Mouse (Mus musculus) gastrocnemius, adult 18-20 months (tissue): Measurements from ENCODE around the gene Crocc2. TPM values are rescaled to one million over a fixed set of nuclear protein-coding genes. Genes with fewer than 3 reads are reported as not detected.

ENCODE experiments used
- DNase-seq: peaks from one replicate; pipeline ENCODE4 v3.0.0; 2021; ENCODE audit warnings: low spot score
- long read RNA-seq, 2 experiments: library from polyadenylated mRNA; stranded (forward); transcript quantifications; one replicate each; pipeline ENCODE4 v2.0.0; 2021
- total RNA-seq, 2 experiments: library from RNA; stranded (reverse); gene quantifications; 2 replicates each; pipeline ENCODE4 v1.2.3; 2021

The Crocc2 gene
- not detected for total RNA-seq
- long read RNA-seq, experiment 1 = 0 reads
- long read RNA-seq, experiment 2 = 0 reads

DNA sequence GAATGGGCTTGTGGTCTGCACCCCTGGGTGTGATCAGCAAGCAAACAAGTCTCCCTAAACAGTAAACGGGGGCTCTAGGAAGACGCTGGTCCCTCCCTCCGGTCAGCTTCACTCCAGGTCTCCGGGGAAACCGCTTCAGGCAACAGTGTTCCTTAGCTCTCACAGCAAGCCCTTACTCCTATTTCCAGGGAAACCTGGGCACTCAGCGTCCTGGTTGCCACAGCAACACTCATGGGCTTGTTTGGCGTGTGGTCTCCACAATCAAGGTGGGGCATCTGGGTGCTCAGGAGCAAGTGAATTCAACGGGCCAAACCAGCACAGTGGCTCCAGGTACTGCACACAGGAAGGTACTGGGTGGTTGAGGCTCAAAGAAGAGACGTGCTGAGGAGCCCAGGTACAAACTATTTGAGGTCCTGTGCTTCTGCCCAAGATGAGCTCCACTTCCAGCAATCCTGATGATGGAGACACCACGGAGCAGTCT lies at the start of gene Crocc2:
TSS of gene Crocc2 (plus strand) at position 431 of the 481 bp plus-strand sequence.
- DNase-seq = no peak

DNA sequence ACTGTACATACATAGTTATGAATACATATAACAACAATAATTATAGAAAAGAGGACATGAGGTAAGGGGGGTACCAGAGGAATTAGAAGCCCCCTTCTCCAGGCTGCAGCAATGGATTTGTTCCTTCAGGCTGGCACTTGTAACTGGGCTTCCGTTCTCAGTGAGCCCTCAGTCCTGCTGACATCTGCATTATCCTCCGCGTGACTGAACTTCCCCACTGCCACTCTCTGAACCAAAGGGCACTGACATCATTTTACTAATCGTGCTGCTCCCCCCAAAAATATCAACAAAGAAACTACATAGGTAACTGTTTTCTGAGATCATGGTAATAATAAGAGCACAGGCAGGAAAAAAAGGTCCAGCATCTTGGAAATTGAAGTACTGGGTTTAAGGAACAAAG lies 49.7 kb upstream of the Crocc2 start:
- DNase-seq = no peak

DNA sequence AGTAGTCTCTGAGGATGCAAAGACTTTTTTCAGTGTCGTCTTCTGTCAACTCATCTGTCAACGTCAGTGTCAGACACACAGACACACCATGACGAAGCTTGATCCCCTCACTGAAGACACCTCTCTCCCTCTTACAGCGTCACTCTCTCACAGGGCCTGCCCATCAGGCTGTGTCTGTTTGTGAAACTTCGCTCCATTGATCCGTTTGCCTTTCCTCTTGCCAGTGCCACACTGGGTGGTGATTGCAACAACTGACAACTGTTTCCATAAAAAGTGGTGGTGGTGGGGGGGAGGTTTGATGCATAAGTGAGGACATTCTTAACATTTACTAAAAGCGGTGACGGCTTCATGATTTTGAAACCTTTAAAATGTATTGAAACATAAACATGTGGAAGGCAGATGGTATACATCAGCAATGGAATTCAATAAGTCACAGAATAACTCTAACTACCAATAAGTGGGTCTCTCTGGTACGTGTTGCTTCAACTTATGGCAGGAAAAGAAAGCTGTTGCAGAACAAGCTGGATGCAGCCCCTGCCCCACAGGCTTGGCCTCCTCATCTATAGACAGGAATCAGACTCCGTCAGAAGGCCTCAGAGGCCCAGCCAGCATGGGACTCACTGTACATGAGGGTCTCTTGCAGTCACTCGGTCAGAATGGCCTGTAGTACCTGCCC lies 45.2 kb upstream of the Crocc2 start:
- no peak for DNase-seq

DNA sequence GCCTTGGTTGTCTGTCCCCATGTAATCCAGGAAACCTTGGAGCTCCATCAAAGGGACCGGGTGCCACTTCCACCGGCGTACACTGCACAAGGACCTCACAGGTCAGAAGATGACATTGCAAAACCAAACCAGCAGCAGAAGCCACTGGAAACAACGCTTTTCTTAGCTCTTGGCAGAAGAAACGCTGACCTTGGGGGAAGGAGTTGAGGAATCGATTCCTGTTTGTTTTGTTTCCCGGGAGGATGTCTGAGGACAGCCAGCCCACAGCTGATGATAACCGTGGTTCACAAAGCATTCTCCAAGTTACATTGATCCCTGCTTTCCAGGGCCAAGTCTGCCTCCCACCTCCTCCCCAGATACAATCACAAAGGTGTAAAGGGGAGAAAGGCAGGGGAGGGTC lies 44.5 kb upstream of the Crocc2 start:
- DNase-seq = no peak

DNA sequence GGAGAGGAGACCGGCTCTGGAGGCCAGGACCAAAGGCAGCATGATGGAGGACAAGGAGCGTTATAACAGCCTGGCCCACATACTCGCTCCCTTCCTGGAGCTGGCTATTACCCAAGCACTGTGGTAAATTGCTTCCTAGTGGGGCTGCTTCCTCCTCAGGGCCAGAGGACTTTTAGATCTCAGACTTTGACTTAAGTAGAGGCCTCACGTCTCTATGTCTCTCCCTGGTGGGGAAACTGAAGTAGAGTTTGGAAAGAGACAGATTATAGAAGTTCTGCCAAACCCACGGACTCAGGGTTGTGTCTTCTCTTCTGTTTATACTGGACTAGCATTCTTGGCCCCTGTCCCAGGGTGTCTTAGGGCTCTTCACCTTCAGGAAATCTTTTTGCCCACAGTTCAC lies 43.3 kb upstream of the Crocc2 start:
- DNase-seq = no peak

DNA sequence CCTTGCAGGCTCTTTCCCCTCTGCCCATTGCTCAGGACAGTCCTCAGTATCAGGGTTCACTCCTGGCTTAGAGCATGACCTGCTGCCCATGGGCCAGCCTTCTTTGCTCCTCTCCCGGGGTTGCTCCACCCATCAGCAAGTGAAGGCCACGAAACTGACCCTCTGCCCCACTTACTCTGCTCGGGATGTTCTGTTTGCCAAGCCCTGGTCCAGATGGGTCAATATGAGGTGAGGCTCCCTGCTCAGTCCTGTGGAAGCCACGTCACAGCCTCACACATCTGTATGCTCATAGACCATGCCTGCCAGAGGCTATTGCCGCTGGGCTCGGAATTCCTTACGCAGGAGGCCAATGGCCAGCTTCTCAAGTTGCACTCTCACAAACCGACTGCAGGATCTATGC lies 40.3 kb upstream of the Crocc2 start:
- DNase-seq = no peak

DNA sequence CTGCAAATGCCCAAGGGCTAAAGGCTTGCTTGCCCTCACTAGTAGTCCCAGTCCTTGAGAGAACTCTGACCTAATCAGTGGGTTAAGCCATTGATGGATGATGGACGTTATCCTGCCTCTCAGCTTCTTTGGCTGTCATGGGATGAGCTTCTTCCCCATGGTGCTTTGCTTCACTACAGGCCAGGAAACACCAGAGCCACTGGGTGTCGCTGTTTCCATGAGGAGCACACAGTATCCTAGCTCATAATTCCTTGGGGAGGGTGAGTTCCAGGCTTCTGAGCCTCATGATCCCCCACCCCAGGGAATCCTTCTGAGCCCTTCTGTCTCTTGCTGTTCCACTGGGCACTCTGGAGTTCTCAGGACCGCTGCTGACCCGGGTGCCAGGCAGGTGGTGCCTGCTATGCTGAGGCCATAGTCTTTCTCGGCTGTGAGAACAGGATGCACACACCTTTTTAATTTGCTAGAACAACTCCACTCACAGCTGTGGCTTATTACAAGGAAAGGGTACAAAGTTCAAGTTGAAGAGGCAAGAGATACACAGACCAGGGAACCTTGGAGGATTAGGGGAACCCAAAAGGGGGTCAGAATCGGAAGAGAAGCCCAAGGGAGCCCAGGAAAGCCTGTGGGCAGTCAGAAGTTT lies 39.7 kb upstream of the Crocc2 start:
- DNase-seq = peak; percentile 38

DNA sequence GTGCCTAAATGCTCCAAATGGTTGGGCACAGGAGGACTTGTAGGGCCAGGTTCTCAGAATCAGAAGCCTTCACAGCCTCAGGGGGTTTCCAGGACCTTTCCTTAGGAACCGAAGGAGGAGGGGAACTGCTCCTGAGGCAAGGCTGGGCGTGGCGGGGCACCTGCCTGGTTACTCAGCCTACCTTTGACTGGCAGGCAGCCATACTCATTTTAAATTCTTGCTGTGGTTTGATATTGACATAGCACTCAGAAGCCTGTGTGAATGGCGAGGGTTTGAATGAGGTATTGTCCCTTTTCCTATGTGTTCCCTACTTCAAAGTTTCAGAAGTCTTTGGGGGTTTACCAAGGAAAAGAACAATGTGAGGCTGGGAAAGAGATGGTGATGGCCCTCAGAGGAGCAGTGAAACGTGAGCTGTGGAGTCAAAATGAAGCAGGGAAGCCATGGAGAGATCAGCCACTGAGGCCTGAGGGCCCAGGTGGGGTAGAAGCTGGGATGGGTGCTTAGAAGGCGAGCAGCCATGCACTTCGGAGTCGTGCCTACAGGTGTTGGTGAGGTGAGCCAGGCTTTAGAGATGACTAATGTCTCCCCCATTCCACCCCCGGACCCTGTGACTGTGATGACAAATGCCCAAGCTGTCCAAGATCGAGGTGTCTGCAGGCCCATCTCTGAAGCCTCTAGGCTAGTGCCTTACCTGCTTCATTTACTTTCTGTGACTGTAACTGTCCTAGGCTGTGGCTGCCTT lies 38.1 kb upstream of the Crocc2 start:
- no peak for DNase-seq

DNA sequence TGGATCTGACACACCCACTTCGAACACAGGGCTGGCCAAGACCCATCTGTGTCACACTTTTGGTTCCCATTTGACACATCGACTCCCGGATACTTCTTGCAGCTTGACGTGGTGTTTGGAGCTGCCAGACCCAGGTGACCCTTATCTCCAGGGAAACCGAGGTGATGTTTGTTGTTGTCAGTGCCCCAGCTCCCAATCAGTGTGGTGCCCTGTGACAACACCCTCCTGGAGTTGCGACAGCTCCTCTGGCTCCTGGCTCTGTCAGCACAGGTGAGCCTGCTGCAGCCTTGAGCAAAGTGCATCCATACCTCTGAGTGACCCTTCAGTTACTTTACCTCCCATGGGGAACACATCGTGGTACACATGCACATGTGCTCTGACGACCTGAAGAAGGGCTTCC lies 35.8 kb upstream of the Crocc2 start:
- no peak for DNase-seq

DNA sequence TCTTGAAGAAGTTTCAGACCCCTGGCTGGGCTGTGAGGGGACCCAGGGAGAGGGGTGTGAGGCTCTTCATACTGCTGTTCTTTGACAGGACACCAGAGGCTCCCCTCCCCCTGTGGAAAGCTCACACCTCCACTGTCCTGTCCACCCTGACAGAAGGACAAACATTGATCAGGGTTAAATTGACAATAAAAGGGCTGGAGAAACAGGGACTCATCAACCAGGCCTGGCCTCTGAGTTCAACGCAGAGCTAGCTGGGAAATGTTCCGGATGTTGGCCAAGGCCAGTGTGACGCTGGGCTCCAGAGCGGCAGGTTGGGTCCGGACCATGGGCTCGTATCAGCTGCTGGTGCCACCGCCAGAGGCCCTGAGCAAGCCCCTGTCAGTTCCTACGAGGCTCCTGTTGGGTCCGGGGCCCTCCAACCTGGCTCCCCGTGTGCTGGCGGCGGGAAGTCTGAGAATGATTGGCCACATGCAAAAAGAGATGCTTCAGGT lies 33.4 kb upstream of the Crocc2 start, which contains the start of gene Agxt:
TSS of gene Agxt (plus strand) at position 205 of the 491 bp plus-strand sequence.
- DNase-seq = no peak

DNA sequence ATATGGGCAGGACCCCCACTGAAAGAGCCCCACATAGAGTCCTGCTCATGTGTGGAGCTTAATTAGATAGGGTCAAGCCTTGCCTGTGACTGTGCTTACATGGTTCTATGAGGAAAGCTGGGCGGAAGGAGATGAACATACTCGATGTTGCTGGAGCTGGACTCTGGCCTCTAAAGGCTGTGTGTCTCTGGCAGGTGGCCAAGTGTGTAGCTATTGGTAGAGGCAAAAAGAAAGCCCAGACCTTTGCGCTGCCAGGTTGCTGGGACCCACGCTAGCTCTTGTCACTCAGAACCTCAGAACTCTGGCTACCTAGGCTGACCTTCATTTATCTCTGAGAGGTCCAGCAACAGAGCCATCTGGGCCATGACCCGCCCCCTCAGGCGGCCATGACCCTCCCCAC lies 30.0 kb upstream of the Crocc2 start:
- no peak for DNase-seq

DNA sequence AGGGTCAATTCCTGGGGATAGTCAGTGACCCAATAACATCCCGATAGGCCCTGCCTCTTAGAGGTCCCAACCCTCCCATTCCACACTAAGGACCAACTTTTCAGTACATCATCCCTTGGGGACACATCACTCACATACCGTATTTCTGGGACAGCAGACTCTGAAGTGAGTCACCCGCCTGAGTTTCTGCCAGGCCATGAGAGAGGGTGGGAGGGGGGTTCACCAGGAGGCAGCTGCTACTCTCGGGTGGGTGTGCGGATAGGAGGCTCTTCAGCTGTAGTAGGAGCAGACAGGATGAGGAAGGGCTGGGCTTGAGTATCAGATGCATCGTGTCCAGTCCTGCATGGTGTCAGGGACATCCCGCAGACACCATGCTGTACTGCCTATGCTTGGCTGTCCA lies 28.8 kb upstream of the Crocc2 start:
- DNase-seq = no peak

DNA sequence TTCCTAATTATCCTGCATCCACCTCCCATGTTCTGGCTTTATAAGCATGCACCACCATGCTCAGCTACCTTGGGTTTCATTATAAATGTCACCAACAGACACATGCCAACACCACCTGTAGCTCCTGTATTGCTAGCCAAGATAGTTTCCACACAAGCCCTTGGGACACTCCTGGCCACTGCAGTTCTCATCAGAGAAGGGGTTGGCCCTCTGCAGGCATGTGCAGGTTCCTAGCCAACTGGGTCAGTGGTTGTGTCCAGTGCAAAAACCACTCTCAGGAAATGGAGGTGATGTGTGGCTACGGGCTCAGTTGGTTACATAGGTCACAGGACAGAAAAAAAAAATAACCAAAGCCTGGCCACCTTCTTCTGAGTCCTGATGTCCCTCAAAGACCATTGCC lies 25.7 kb upstream of the Crocc2 start:
- DNase-seq = no peak

DNA sequence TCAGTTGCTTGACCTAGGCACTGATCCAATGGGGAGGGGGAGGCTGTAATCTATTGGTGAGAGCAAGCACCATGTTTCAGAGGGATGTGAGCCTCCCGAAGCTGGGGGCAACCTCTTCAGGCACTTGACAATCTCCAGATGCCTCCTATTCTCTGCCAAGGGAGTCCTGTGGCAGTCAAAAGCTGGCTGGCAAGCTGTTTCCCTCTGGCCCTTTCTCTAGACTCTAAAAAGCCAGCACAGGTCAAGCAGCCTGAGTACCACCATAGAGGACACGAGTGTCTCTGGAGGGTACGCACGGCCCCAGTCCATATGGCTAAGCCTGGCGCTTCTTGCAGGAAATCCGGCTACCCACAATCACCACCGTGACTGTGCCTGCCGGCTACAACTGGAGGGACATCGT lies 24.3 kb upstream of the Crocc2 start:
- DNase-seq = no peak

DNA sequence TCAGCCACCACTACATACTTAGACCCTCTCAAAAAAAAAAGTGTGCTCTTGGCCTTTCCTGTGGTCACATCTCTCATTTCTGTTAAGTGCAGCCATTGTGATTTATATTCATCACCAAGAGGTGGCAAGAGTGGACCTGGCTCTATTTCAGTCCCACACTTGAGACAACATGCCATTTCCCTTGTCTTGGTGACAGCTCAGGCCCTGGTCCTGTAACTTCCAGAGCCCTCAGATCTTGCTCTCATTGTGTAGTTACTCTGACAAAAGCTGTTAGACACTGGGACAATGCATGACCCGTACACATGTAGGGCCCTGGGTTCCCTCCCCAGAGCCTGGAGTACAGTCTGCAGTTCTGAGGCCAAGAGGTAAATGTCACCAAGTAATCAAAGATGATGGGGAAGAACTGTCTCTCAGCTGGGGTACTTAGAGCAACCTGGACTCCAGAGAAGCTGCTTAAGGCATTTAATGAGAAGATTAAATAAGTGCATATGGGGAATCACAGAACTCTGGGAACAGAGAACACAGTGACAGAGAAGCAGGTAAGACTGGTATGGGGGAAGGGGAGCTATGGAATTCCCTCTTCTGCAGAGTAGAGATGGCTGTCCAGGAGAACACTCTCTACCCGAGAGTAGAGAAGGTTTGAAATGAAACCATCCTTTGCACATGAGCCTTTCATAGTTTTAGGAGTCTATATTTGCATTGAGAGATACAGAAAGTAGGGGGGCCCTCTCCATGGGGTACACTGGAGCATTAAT lies 17.4 kb upstream of the Crocc2 start:
- no peak for DNase-seq

DNA sequence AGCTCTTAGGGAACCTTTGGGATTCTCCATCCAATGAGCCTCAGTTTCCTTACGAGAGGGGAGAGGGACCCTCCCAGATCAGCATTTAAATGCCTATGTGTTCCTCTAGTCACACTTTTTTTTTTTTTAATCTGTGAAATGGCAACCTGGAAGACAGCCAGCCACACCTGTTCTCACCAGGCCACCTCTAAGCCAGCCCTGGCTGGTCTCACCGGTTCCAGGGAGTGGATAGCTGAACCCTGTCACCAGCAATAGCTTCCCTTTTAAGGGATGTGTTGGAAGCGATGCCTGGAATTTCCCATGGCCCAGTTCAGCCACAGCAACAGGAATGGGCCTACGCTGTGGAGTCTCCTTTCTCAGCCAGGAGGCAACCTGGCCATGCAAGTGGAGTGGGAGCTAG lies 11.0 kb upstream of the Crocc2 start:
- DNase-seq = no peak

DNA sequence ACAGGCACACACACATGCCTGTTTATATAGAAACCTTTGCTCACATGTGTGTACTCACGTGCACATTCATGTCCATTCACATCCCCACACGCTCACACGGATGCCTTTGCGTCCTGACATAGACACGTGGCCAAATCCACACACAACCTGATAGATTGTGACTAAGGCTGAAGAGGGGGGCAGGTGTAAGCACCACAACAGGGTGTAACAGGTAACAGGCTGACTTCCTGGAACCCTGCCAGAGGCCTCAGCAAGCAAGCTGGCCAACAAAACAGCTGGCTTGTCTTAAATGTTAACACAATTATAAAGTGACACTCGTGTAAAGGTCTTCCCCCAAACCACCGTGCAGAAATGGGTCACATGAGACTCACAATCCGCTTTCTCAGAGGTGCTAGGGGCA lies 9.6 kb upstream of the Crocc2 start:
- no peak for DNase-seq

DNA sequence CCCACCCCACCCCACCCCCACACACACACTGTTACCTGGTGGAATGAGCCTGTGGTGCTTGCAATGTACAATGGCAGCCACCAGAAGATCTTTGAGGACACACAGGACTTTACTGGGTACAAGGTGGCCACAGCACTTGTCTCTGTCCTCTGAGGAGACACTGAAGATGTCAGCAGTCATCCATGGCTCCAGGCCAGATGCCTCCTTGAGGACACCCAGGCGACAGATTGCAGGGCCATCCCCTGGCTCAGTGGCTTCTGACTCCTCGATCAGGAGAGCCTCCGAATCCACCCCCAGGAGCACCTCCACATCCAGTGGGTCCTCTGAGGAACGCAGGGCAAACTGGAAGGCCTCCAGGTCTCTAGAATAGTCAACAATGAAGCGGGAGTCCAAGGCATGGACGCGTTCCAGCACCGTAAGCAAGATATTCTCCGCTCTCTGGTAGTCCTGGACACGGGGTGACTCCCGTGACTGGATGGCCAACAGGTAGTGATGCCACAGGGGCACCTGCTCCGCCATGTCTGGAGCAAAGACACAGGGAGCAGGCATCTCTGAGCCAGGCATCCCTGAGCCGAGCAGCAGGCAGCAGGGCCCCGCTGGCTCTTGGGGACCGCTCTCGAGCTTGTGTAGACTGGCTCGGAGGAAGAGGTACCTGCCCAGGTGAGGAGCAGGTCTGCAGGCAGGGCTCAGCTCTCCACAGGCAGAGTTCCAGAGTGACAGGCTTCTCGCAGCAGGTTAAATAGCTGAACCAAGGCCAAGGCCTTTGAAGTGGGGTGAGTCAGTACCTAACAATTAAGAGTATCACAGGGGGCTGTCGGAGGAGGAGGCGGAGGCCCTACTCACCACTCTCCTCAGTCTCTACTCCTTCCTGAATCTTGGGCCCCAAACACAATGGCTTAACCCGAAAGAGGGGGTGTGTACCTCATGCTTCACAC lies 8.7 kb upstream of the Crocc2 start:
- no peak for DNase-seq

DNA sequence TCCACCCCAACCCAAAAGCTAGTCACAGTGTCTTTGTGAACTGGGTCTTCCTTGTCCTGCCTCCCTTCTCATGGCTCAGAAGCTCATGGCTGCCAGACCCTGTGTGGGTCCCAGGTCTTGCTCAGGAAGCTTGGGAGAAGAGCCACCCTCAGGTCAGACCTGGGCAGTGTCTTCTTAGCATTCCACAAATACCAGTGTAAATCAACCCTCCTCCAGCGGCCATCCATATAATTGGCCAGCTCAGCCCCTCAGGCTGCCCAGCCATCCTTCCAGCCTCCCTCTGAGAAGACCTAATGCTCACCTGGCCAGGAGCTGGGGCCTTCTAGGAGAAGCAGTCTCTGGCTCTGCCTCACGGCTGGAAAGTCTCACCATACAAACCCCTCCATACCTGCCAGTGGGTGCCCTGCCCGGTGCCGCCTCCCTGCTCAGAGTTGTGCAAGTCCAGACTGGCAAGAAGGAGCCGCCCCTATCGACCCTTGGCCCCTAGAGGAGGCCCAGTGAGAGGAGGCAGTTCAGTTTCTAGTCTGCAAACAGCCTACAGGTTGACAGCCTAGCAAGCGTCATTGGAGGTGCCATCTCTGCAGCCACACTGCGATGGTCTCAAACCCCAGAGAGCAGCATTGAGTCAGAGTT lies 7.9 kb upstream of the Crocc2 start, which contains the start of gene 2310007B03Rik:
TSS of gene 2310007B03Rik (minus strand) at position 448 of the 633 bp plus-strand sequence.
- DNase-seq = no peak

DNA sequence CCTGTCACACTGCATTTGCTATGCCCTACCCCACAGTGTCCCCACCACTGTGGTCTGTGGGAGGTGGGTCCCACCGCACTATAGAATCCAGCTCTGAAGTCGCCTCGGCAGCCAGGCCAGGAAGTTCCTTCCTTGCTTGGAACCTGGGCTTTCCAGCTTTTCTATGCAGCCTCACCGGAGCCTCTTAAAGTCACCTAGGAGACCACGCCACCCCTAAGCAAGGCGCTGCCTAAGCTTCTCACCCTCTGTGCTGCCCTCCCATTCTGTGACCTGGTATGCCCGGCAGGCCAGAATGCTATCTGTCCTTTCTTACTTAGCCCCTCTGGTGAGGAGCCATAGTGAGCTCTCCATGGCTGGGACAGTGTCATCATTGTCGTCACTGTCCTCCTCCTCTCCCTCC lies 7.2 kb upstream of the Crocc2 start:
- DNase-seq = no peak
